Mouse (Mus musculus) layer of hippocampus, adult 2 months (tissue): ENCODE results near the gene Prkar1b. TPM values are rescaled to one million over a fixed set of nuclear protein-coding genes. Genes with fewer than 3 reads are reported as not detected.

ENCODE experiments used
- DNase-seq, 2 experiments: peaks; one replicate each; pipeline ENCODE4 v3.0.0; 2022; ENCODE audit warnings: low spot score in 2 of 2
- H3K27ac ChIP-seq: fragments of 200-600 bp; 2 replicates; pipeline ENCODE4 v1.8.1; 2022
- H3K4me3 ChIP-seq: fragments of 200-600 bp; 2 replicates; pipeline ENCODE4 v1.8.1; 2022; ENCODE audit warnings: mild to moderate bottlenecking
- CTCF ChIP-seq: fragments of 200-600 bp; conservative IDR thresholded peaks from 2 replicates; pipeline ENCODE4 v1.8.1; 2022; ENCODE audit warnings: antibody characterized with exemption, mild to moderate bottlenecking, moderate library complexity
- total RNA-seq, 2 experiments: library from RNA; stranded (reverse); gene quantifications; 2 replicates each; pipeline ENCODE4 v1.2.3; 2021

Gene Prkar1b
- total RNA-seq, 2 experiments from 2014 or later, result 393 to 425 TPM

- Histone ChIP-seq H3K4me3 (no peak overlapping the region), H3K27ac (no peak overlapping the region)
- TF ChIP-seq CTCF, result no peak
- DNase-seq, result no peak
Observed at GRCm38 (mm10) chr5:138979840-138980239, 170.0 kb downstream of the Prkar1b start.

DNA sequence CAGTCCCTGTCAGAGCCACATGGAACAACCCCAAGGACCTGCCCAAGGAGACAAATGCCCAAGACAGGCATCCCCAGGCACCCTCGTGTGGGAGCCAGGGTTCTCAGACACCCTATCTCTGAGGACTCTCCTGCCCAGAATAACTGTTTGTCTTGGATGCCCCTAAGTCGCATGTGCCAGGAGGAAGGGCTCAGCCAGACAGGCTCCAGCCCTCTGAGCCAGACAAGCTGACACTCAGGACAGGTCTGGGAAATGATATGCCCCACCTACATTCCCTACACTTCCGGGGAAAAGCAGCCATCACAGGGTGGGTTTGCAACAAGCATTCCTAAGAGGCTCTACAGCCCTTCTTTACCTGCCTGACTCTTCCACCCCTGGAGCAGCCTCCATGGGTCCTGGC, 172.0 kb downstream of the Prkar1b start:
- H3K27ac ChIP-seq, result peak overlapping the region; percentile 63; the same call in 1 of the 2 replicates
- DNase-seq, result no peak
- TF ChIP-seq CTCF, result no peak
- H3K4me3 ChIP-seq, result no peak overlapping the region

- TF ChIP-seq CTCF, result no peak
- no peak overlapping the region for H3K4me3 ChIP-seq
Observed at GRCm38 (mm10) chr5:138974911-138975485, 174.8 kb downstream of the Prkar1b start.

DNA sequence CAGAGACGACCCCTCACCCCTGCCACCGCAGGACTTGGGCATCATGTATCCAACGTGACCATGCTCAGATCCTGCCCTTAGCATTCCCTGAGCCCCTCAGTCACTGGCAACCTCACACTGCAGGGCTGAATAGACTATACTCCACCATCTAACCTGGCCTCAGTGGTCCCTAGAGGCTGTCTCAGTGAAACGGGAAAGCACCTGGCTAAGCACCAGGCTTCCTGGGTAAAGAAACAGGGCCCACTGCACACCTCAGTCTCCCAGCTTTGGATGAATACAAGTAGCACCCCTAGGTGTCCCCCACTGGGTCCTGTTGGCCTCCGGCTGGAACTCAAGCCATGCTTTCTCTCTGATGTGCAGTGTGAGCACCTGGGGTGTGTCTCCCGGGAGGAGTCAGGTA, 176.3 kb downstream of the Prkar1b start:
- Histone ChIP-seq H3K27ac (no peak overlapping the region), H3K4me3 (no peak overlapping the region)
- DNase-seq, result no peak
- no peak for TF ChIP-seq CTCF

More at GRCm38 (mm10) chr5:138974911-138975485, 174.8 kb downstream of the Prkar1b start:
- no peak for DNase-seq
- H3K27ac ChIP-seq, result no peak overlapping the region

DNA sequence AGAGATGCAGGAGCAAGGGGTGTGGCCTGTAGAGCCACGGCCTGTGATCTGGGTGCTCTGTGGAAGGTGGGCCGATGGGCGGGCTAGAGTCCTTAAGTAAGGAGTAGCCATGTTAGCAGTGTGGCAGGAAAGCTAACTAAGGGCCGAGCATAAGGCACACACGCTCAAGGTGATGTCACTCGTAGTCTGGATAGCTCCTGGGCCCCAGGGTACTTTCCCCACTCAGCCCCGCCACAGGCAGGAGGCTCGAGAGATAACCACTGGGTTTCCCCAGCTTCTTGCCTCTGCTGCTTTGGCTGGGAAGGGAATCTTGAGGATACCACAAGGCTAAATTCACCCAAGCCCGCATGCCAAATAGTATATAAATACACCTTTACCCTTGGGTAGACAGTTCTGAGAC, 178.4 kb downstream of the Prkar1b start:
- TF ChIP-seq CTCF, result no peak
- no peak for DNase-seq
- H3K27ac ChIP-seq, result no peak overlapping the region
- no peak overlapping the region for H3K4me3 ChIP-seq

GRCm38 (mm10) chr5:138970056-138970490, 179.7 kb downstream of the Prkar1b start:
- no peak for DNase-seq
- Histone ChIP-seq H3K27ac (no peak overlapping the region), H3K4me3 (no peak overlapping the region)
- TF ChIP-seq CTCF, result no peak

Other genes starting within 250 kb of the Prkar1b start
- 10 to 100 TPM; 37.5 to 41.3 TPM for gene Pdgfa, start 152.6 kb downstream of the Prkar1b start, total RNA-seq
- 10 to 100 TPM in 1 of 2 experiments, 1 to 10 TPM in 1; 5.7 to 10.7 TPM for gene Dnaaf5, start 222 bp upstream of the Prkar1b start, total RNA-seq
- gene Sun1, start 50.6 kb upstream of the Prkar1b start, total RNA-seq, result 10 to 100 TPM; 78.8 to 91.0 TPM
- gene Get4, start 102.3 kb upstream of the Prkar1b start, total RNA-seq, result 10 to 100 TPM; 52.5 to 53.8 TPM
- gene Adap1, start 175.6 kb upstream of the Prkar1b start, total RNA-seq, result 100 to 1,000 TPM; 162 to 171 TPM
- gene Cox19, start 201.4 kb upstream of the Prkar1b start, total RNA-seq, result 10 to 100 TPM; 74.3 to 76.8 TPM
- gene Cyp2w1, start 202.6 kb upstream of the Prkar1b start, total RNA-seq, result not detected
- gene Gpr146, start 227.7 kb upstream of the Prkar1b start, total RNA-seq, result 10 to 100 TPM; 11.5 to 12.8 TPM